Mouse (Mus musculus): ENCODE data around the gene Arap2.

Gene Arap2

DNA sequence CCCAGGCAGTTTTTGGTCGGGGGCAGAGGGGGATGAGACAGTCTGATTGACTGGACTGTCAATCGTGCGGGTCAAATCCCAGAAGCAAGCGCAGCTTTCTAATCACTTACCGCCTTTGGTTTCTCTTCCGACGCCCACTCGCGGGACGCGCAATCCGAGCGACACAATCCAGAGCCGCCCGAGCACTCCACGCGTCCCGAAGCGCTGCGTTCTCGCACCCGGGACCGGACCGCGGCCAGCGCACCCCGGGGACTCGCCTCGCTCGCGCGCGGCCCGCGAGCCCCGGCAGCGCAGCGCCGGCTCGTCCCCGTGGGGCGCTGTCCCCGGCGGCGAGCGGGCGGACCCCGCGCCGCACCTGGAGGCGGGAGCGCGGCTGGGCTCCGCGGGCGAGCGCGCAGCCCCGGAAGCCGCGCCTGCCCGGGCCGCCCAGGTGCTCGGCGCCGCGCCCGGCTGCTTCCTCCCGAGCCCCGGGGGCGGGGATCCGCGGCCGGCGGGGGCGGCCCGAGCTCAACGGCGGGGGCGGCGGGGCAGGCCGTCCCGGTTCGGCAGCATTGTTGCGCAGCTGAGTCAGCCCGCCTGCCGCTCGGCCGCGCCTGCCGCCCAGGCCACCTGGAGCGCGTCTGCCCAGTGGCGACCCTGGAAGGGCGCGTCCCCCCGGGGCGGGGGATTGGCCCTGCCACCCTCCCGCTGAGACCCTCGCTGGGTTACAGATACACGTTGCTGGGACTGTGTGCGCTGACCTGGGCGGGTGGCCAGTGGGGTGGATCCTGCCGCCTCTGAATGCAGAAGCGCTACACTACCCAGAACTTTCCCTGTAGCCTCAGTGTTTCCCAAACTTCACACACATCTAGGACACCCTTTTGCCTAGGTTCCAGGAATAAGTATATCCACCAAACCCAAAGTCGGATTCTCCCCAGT is at the start of gene Arap2:
Gene Arap2, minus strand, starts transcription at position 376 of the 918 bp plus-strand sequence.
- peak; percentile 65 to 71 for DNase-seq (ENCODE audit: low spot score in 2 of 2)

- DNase-seq (ENCODE audit: low spot score in 2 of 2), result no peak
Observed at GRCm38 (mm10) chr5:62815741-62816140, 49.8 kb upstream of the Arap2 start.

GRCm38 (mm10) chr5:62814072-62814414 is 48.1 kb upstream of the Arap2 start:
- DNase-seq (ENCODE audit: low spot score in 2 of 2), result no peak

DNA sequence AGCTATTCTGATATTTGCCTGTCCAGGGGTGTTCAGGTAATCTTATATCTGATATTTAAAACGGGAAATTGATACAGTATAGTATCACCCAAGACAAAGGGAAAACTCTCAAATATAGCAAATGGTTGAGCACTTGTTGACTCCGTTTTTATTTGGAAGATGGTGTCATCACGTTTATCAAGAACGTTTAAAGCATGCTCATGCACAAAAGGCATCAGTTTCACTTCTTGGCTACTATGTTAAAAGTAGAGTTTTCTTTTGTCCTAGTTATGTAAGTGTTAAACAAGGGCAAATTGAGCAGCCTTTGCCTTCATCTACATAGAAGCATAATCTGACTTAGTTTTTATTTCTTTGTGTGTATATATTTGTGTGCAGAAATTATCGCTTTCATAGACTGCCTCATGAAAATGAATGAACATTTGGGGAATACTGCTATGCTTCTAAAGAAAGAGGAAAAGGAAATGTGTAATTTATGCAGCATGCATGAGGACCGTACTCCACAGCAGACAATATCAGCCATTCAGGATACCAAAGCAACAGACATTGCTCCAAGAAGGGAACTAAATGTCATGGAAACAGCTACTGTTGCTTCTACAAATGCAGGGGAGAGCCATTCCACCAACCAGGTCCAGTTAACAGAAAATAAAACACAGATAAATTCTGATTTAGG is 47.6 kb upstream of the Arap2 start, which contains the start of gene Dthd1:
Gene Dthd1, plus strand, starts transcription at position 422 of the 670 bp plus-strand sequence.
- no peak for DNase-seq (ENCODE audit: low spot score in 2 of 2)

GRCm38 (mm10) chr5:62792776-62793175 is 26.8 kb upstream of the Arap2 start:
- DNase-seq (ENCODE audit: low spot score in 2 of 2), result no peak

DNA sequence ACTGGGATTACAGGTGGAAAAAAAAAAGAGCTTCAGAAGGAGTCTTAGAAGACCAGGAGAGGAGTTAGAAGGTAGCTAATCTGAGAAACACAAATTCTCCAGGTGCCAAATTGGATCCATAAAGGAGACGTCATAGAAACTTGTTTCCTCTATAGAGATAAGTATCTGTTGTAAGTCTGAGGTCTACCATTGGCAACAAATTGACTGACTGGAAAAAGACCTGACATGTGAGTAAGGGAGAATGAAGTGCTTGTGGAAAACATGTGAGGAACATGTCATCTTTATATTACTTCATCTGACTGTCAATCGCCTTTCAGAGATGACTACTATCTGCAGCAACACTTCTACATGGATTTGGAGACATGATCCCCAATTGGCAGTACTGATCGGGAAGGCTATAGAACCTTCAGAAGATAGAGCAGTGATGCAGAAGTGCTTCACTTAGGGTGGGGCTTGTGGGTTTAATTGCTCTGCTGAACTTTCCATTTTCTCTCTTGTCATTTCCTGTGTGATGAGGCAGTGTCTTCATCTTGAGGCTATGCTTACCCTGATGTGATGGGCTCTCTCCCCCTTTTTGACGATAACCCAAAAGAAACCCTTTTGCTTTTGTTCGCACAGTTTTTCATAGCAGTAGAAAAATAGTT is 25.1 kb upstream of the Arap2 start:
- no peak for DNase-seq (ENCODE audit: low spot score in 2 of 2)

DNA sequence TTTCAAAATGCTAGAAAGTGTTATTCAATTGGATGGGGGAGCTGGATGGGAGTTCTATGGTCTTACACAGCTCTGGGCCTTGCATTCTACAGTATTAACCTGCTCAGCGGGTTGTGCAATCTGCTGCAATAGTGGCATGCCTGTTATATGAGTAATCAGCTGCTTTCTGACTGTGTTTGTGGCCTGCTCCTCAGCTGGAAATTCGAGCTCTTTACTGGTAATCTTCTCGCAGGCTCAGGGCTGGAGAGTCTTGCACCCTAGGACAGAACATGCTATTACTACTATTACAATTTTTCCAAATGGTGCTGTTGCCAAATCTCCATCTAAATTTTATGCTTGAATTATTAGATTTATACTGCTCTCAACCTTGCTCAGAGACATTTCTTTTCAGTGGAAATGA is 20.9 kb upstream of the Arap2 start:
- DNase-seq (ENCODE audit: low spot score in 2 of 2), result no peak

DNA sequence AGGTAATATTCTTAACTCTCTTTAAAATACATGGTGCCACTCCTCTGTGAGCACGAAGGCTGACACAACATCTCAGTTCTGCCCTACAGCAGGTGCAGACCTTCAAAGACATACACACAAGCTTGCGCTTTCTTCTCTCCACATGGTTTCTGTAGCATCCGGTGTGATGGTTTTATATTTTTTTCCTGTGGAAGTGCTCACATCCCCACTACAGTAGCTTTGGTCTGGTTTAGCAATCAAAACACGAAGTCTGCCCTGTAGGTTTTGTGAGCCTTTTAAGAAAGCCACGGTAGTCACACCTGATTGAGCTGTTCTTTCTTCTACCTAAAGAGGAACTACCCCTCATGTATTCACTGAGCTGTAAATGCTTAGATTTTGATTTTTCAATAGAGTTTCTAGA is 12.7 kb upstream of the Arap2 start:
- DNase-seq (ENCODE audit: low spot score in 2 of 2), result no peak

DNA sequence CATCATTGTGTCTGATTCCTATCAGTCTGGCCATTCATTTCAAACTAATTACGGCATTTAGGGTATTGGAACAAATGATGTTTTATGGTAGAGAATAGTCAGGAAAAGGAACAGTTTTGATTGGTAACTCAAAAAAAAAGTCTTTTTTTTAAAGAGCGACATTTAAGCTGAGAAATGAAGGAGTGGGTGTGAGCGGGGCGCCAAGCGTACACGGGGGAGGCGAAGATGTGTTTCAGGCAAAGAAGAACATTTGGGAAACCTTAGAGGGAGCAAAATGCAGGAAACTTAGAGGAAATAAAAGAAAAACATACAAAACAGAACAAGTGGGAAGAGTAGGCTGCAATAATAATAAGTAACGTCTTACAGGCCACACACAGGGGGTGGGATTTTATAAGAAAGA is 11.8 kb upstream of the Arap2 start:
- no peak for DNase-seq (ENCODE audit: low spot score in 2 of 2)

DNA sequence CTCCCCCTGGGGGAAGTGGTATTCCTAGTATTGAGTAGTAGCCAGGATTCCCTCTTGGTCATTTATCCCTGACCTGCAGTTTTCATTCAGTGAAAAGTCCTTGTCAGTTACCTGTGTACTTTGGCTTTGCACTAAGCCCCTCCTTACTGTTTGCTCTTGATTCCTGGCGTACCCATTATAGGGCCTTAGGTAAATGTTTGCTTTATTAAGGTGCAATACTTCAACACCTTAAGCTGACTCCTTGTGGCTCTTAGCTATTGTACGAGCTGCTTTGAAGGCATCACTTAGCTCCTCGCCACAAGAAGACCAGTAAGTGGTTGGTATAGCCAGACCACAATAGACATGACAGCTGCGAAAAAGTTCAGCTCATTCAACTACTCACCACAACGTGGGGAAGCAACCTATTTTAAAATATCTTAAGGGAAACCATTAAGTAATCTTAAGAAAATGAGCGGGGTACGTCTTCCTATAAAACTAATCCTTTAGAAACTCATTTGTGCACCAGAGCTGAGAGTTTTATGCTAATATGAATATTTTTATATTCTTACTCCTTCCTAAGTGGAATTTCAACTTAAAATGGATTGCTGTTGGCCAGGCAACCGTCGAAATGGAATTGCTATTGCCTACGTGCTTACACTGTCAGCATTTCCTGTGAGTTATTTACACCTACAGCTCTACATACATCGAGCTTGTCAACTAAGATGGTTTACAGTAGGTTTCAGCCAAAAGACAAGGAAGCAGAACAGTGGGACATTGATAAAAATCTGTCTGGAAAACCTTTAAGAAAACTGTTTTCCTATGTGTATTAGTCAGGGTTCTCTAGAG is 6.0 kb upstream of the Arap2 start:
- DNase-seq (ENCODE audit: low spot score in 2 of 2), result no peak

GRCm38 (mm10) chr5:62765459-62765783 is 538 bp downstream of the Arap2 start:
- DNase-seq (ENCODE audit: low spot score in 2 of 2), result no peak

GRCm38 (mm10) chr5:62764161-62764560 is 1.8 kb downstream of the Arap2 start:
- DNase-seq (ENCODE audit: low spot score in 2 of 2), result no peak

DNA sequence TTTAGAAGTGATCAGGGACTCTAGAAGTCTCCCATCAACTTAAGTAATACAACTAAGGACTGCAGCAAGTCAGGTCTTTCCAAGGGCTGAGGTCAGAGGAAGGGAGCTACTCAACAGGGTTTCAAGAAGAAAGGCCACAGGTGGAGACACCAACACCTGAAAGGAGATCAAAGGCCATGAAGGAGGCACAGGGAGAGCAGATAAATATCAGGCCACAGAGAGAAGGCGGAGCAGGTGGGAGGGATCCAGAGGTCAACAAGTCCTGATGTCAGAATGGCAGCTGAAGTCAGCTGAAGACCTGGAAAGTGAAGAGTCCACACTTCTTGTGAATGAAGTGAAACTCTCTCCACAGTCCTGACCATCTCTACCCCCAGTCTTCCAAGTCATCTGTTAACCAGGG is 2.9 kb downstream of the Arap2 start:
- no peak for DNase-seq (ENCODE audit: low spot score in 2 of 2)

DNA sequence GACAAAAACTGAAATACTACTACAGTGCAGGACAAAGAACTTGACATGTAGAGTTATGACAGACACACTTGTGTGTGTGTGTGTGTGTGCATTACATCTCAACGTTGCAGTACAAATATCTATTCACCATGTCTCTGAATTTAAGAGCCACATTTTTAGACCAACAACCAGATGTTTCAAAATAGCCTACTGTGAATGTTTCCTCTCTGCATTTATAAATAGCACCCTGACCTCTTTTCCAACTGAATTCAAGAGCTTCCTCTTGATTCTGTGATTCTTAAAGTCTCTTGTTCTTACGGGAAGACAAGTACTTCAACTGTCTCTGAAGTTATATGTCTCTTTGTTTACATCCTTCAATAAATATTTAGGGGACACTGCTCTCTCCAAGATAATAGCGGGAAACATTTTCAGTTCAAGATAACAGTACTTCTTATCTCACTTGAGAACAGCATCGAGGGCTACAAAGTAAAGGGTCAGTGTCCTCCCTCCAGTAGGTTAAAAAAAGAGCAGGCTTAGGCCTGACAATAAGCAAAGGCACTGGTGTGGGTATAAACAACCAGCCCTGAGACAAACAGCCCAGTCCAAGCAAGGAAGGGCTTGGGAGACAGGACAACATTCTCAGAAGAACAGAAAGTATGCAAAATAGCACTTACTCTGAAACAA is 3.5 kb downstream of the Arap2 start:
- peak in 1 of 2 experiments; percentile 28 for DNase-seq (ENCODE audit: low spot score in 2 of 2)

DNA sequence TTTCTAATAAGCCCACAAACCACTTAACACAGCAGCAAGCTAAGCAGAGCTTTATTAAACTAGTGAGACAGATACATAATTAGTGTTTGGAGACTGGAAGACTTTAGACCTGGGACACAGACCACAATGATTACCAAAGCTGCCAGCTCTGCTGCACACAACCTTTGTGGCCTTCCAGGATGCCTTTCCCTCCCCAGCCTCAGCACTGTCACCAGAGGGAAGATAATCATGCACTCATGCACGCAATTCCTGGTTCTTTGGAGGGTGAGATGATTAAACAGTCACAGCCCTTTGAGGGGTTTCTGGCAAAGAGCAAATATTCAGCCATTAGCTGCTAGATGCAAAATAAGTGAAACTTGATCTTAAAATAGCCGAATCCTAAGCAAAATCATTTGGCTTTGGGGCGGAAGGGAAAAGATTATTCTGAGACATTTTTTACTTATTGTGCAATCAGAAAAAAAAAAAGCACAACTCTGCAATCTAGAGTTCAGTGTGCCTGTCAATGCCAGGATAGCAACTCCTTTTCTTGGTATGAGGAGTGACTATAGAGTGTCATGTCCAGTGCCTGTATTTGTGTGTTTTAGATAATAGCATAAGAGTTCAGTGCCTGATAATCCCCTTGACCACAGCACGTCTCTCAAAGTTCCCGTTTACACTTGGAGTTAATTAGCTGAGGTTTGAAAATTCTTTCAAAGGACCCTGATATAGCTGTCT is 5.0 kb downstream of the Arap2 start:
- DNase-seq (ENCODE audit: low spot score in 2 of 2), result no peak

DNA sequence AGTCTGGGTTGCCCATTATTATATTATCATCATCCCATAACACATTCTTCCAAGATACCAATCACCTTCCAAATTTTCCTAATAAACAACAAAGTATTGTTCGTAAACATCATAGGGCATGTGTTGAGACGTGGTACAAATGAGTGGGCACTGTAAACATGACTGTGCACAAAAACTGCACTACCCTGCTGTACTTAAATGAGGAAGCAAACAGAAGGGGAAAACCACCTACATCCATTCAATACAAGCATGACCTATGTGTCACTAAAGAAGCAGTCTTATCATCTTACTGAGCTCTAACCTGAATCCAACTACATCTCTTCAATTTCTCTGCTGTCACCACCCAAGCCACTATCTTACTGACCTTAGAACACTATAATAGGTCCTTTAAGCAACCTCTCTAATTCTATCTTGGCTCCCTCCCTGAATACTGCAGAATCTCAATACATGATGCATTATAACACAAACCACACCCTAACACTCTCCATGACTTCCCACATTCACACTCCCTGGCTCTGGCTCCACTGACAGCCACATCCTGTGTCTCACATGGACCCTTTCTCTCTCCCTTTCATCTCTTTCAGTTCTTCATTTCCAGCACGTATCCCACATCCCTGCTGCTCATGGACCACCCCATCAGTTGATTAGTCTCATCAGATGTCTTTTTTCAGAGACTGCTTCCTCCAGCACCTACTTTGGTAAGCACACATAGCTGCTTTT is 10.0 kb downstream of the Arap2 start:
- DNase-seq (ENCODE audit: low spot score in 2 of 2), result no peak

- no peak for DNase-seq (ENCODE audit: low spot score in 2 of 2)
Observed at GRCm38 (mm10) chr5:62752934-62753333, 13.0 kb downstream of the Arap2 start.

- DNase-seq (ENCODE audit: low spot score in 2 of 2), result no peak
Observed at GRCm38 (mm10) chr5:62751692-62752091, 14.3 kb downstream of the Arap2 start.

DNA sequence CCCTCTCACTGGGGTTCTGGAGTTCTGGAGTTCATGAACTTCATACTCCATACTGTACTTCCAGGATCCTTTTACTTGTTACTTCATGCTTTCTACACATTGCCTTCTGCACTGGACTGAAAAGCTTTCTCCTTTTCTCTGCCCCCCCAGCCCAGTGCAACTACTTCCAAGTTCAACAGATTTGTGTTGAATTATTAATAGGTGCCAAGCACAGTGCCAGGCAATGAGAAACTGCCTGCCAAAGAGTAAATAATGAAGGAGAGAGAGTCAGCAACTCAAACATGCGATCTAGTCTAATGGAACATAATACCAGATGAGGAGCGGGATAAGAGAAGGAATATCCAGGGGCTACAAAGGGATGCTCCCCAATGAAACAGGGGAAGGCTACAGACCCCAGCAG is 17.8 kb downstream of the Arap2 start:
- no peak for DNase-seq (ENCODE audit: low spot score in 2 of 2)
